Mouse (Mus musculus) hindbrain, embryonic 11.5 days (tissue): Measurements from ENCODE around the gene Gnb1l. TPM values are rescaled to one million over a fixed set of nuclear protein-coding genes. Genes with fewer than 3 reads are reported as not detected.

Experiments used
- ATAC-seq: fragments of 200-750 bp; cut with Nextera tagmentation; 2 replicates; pipeline ENCODE4 v1.8.0; 2017; ENCODE audit warnings: mild to moderate bottlenecking, moderate TSS enrichment, moderate library complexity; ENCODE audit not compliant: low FRiP score
- DNase-seq: peaks from one replicate; pipeline ENCODE4 v3.0.0-alpha.2; 2015; ENCODE audit warnings: low spot score
- H3K27ac ChIP-seq: fragments of 300-500 bp; sonication (generic); 2 replicates; pipeline ENCODE4 v1.5.1; 2014; ENCODE audit warnings: mild to moderate bottlenecking, low read depth, low read length
- H3K27me3 ChIP-seq: fragments of 300-500 bp; sonication (generic); 2 replicates; pipeline ENCODE4 v1.6.1; 2014; ENCODE audit warnings: mild to moderate bottlenecking, low read length, moderate library complexity, mixed read lengths; ENCODE audit not compliant: control insufficient read depth, insufficient read depth
- H3K36me3 ChIP-seq: fragments of 300-500 bp; sonication (generic); 2 replicates; pipeline ENCODE4 v1.6.1; 2014; ENCODE audit warnings: mild to moderate bottlenecking, low read length, moderate library complexity, mixed read lengths; ENCODE audit not compliant: control insufficient read depth, insufficient read depth
- H3K4me1 ChIP-seq: fragments of 300-500 bp; sonication (generic); replicated peaks from 2 replicates; pipeline ENCODE4 v1.6.1; 2014; ENCODE audit warnings: low read length, mixed read lengths; ENCODE audit not compliant: control insufficient read depth, insufficient read depth
- H3K4me2 ChIP-seq: fragments of 300-500 bp; sonication (generic); replicated peaks from 2 replicates; pipeline ENCODE4 v1.6.1; 2014; ENCODE audit warnings: mild to moderate bottlenecking, low read depth, low read length
- H3K4me3 ChIP-seq: fragments of 300-500 bp; sonication (generic); 2 replicates; pipeline ENCODE4 v1.5.1; 2014; ENCODE audit warnings: low read depth, low read length
- H3K9ac ChIP-seq: fragments of 300-500 bp; sonication (generic); 2 replicates; pipeline ENCODE4 v1.6.1; 2014; ENCODE audit warnings: low read depth, low read length
- H3K9me3 ChIP-seq: fragments of 300-500 bp; sonication (generic); 2 replicates; pipeline ENCODE4 v1.6.1; 2016; ENCODE audit warnings: low read length; ENCODE audit not compliant: control insufficient read depth
- WGBS: fragments of 180-500 bp; shearing (Covaris S2); extraction: QIAGEN DNeasy Blood & Tissue Kit; methylation state at CpG from one replicate; pipeline ENCODE4 v1.1.7; 2014; 5-methylcytosine and 5-hydroxymethylcytosine counted together
- polyA plus RNA-seq: library from polyadenylated mRNA; unstranded; fragments of >200 nt; fragmentation: Nextera tagmentation; extraction: Ambion mirVana; gene quantifications from 2 replicates; pipeline ENCODE4 v1.2.1, GENCODE M21; 2014

The Gnb1l gene
- polyA plus RNA-seq, 1 experiment from 2014 or later = 14.9 TPM

- Histone ChIP-seq H3K9ac (no peak overlapping the region), H3K4me1 (no peaks in the 10 kb centered on the region; the same call in 1 of the 2 replicates), H3K4me2 (no peak overlapping the region), H3K27me3 (no peaks in the 10 kb centered on the region), H3K4me3 (no peak overlapping the region), H3K27ac (no peak overlapping the region), H3K36me3 (no peaks in the 10 kb centered on the region), H3K9me3 (no peaks in the 10 kb centered on the region)
- 93% methylated on average over 8 of the region's 8 CpGs for WGBS
- DNase-seq (no peak), ATAC-seq (no peak)
Measured at GRCm38 (mm10) chr16:18472976-18473375, 25.5 kb upstream of the Gnb1l start.

GRCm38 (mm10) chr16:18474021-18474420 is 24.5 kb upstream of the Gnb1l start:
- Histone ChIP-seq H3K9me3 (no peaks in the 10 kb centered on the region), H3K4me1 (no peaks in the 10 kb centered on the region; the same call in 1 of the 2 replicates), H3K27me3 (no peaks in the 10 kb centered on the region), H3K4me2 (no peak overlapping the region), H3K27ac (no peak overlapping the region), H3K4me3 (no peak overlapping the region), H3K9ac (no peak overlapping the region), H3K36me3 (no peaks in the 10 kb centered on the region)
- 82% methylated on average over 2 of the region's 2 CpGs for WGBS
- ATAC-seq = no peak
- no peak for DNase-seq

- WGBS = 61% methylated on average over 6 of the region's 6 CpGs
- H3K9me3 ChIP-seq = no peaks in the 10 kb centered on the region
- ATAC-seq (no peak), DNase-seq (no peak)
- no peak overlapping the region for H3K4me3 ChIP-seq
- H3K27ac ChIP-seq = no peak overlapping the region
- H3K4me1 ChIP-seq = no peaks in the 10 kb centered on the region
- H3K36me3 ChIP-seq = no peaks in the 10 kb centered on the region
- H3K27me3 ChIP-seq = no peaks in the 10 kb centered on the region
- H3K9ac ChIP-seq = no peak overlapping the region
- no peak overlapping the region for H3K4me2 ChIP-seq
Measured at GRCm38 (mm10) chr16:18477996-18478395, 20.5 kb upstream of the Gnb1l start.

GRCm38 (mm10) chr16:18479667-18480066 is 18.8 kb upstream of the Gnb1l start:
- no peak overlapping the region for H3K27ac ChIP-seq
- ATAC-seq (no peak), DNase-seq (no peak)
- H3K4me3 ChIP-seq = no peak overlapping the region
- no peak overlapping the region for H3K9ac ChIP-seq
- WGBS = 44% methylated on average over 7 of the region's 7 CpGs
- no peaks in the 10 kb centered on the region for H3K9me3 ChIP-seq
- no peaks in the 10 kb centered on the region for H3K4me1 ChIP-seq
- no peaks in the 10 kb centered on the region for H3K36me3 ChIP-seq
- no peak overlapping the region for H3K4me2 ChIP-seq
- no peaks in the 10 kb centered on the region for H3K27me3 ChIP-seq

- Histone ChIP-seq H3K36me3 (no peaks in the 10 kb centered on the region), H3K4me3 (no peak overlapping the region), H3K9me3 (no peaks in the 10 kb centered on the region), H3K9ac (no peak overlapping the region), H3K4me2 (no peak overlapping the region), H3K4me1 (no peaks in the 10 kb centered on the region), H3K27ac (no peak overlapping the region), H3K27me3 (no peaks in the 10 kb centered on the region)
- DNase-seq (no peak), ATAC-seq (no peak)
- 72% methylated on average over 4 of the region's 4 CpGs for WGBS
Measured at GRCm38 (mm10) chr16:18480933-18481485, 17.5 kb upstream of the Gnb1l start.

- H3K27ac ChIP-seq = no peak overlapping the region
- H3K36me3 ChIP-seq = no peaks in the 10 kb centered on the region
- ATAC-seq = no peak
- H3K4me3 ChIP-seq = no peak overlapping the region
- no peak for DNase-seq
- no peak overlapping the region for H3K4me2 ChIP-seq
- H3K9me3 ChIP-seq = no peaks in the 10 kb centered on the region
- WGBS = 93% methylated on average over 3 of the region's 3 CpGs
- H3K27me3 ChIP-seq = no peaks in the 10 kb centered on the region
- no peaks in the 10 kb centered on the region for H3K4me1 ChIP-seq
- no peak overlapping the region for H3K9ac ChIP-seq
Measured at GRCm38 (mm10) chr16:18482431-18482830, 16.1 kb upstream of the Gnb1l start.

- H3K9ac ChIP-seq = no peak overlapping the region
- 53% methylated on average over 5 of the region's 5 CpGs for WGBS
- 0 out of 2 replicates have a peak, but pooled peaks have one; percentile 7 for ATAC-seq
Measured at GRCm38 (mm10) chr16:18483839-18484238, 14.7 kb upstream of the Gnb1l start.

GRCm38 (mm10) chr16:18484386-18484785 is 14.1 kb upstream of the Gnb1l start:
- no peak overlapping the region; the same call in 1 of the 2 replicates for H3K9ac ChIP-seq
- ATAC-seq = peak; percentile 56; the same call in 1 of the 2 replicates

More at GRCm38 (mm10) chr16:18483839-18484238, 14.7 kb upstream of the Gnb1l start:
- H3K4me2 ChIP-seq = no peak overlapping the region
- H3K4me1 ChIP-seq = no peaks in the 10 kb centered on the region
- H3K36me3 ChIP-seq = no peaks in the 10 kb centered on the region
- no peaks in the 10 kb centered on the region for H3K27me3 ChIP-seq
- no peak overlapping the region for H3K4me3 ChIP-seq
- no peaks in the 10 kb centered on the region for H3K9me3 ChIP-seq
- DNase-seq = no peak
- H3K27ac ChIP-seq = no peak overlapping the region

GRCm38 (mm10) chr16:18484794-18485435 is 13.6 kb upstream of the Gnb1l start:
- no peak overlapping the region for H3K4me2 ChIP-seq
- H3K27ac ChIP-seq = no peak overlapping the region
- H3K9ac ChIP-seq = no peak overlapping the region; the same call in 1 of the 2 replicates
- DNase-seq (no peak), ATAC-seq (0 out of 2 replicates have a peak, but pooled peaks have one; percentile 38)
- H3K9me3 ChIP-seq = no peaks in the 10 kb centered on the region
- H3K4me3 ChIP-seq = no peak overlapping the region
- 25% methylated on average over 5 of the region's 5 CpGs for WGBS
- H3K27me3 ChIP-seq = no peaks in the 10 kb centered on the region
- H3K36me3 ChIP-seq = no peaks in the 10 kb centered on the region
- no peaks in the 10 kb centered on the region for H3K4me1 ChIP-seq

More at GRCm38 (mm10) chr16:18484386-18484785, 14.1 kb upstream of the Gnb1l start:
- Histone ChIP-seq H3K4me2 (no peak overlapping the region), H3K4me1 (no peaks in the 10 kb centered on the region), H3K27ac (no peak overlapping the region), H3K36me3 (no peaks in the 10 kb centered on the region), H3K27me3 (no peaks in the 10 kb centered on the region), H3K4me3 (no peak overlapping the region), H3K9me3 (no peaks in the 10 kb centered on the region)
- no peak for DNase-seq
- WGBS = 6% methylated on average over 4 of the region's 4 CpGs
